14 mouse cellular contexts compared by ENCODE assay signal in genomic region chr17:86261067-86261466, GRCm38 (mm10).
A peak's percentile ranks its signal among the peaks of the same experiment; 100 is the strongest.
DNase-seq lines count a peak whose midpoint lies in the region; ATAC-seq and TF ChIP-seq lines count a peak whose summit lies in the region.
"Had no signal": no experiment of that assay in that cellular context is flagged by ENCODE, and none has a peak within 500 bp of the region (broad histone marks: within the 10 kb centered on the region; RNA-seq: fewer than 3 reads in every experiment).

No protein-coding gene starts in this region.

- no peaks in the 10 kb centered on the region for H3K36me3 ChIP-seq in forebrain, embryonic 14.5 days (ENCODE audit: control insufficient read depth, insufficient read depth, low read length)
- no peaks in the 10 kb centered on the region for H3K36me3 ChIP-seq in forebrain, embryonic 12.5 days (replicated peaks)
- H3K36me3 ChIP-seq in lung, postnatal 0 days (ENCODE audit: insufficient read depth, low read length), result no peaks in the 10 kb centered on the region
- H3K36me3 ChIP-seq: limb, embryonic 13.5 days; liver, embryonic 15.5 days; stomach, embryonic 15.5 days had no signal

- peak; percentile 42 for ATAC-seq in forebrain, embryonic 14.5 days
- no peak for ATAC-seq in forebrain, embryonic 12.5 days (ENCODE audit: low FRiP score)
- ATAC-seq in lung, postnatal 0 days, result no peak

- no peak overlapping the region for H3K4me2 ChIP-seq in forebrain, embryonic 14.5 days (ENCODE audit: low read length)
- H3K4me2 ChIP-seq in forebrain, embryonic 12.5 days, result no peak overlapping the region; the same call in 1 of the 2 replicates
- no peak overlapping the region for H3K4me2 ChIP-seq in lung, postnatal 0 days (replicated peaks; ENCODE audit: low read depth, low read length)
- H3K4me2 ChIP-seq: limb, embryonic 13.5 days; liver, embryonic 15.5 days; stomach, embryonic 15.5 days had no signal

- no peak overlapping the region for H3K9ac ChIP-seq in forebrain, embryonic 14.5 days (ENCODE audit: low read length)
- H3K9ac ChIP-seq in forebrain, embryonic 12.5 days, result no peak overlapping the region
- no peak overlapping the region for H3K9ac ChIP-seq in lung, postnatal 0 days (replicated peaks; ENCODE audit: low read depth)
- H3K9ac ChIP-seq: limb, embryonic 13.5 days; liver, embryonic 15.5 days; stomach, embryonic 15.5 days had no signal

- H3K4me3 ChIP-seq in forebrain, embryonic 14.5 days (ENCODE audit: low read depth, low read length), result no peak overlapping the region
- H3K4me3 ChIP-seq in forebrain, embryonic 12.5 days (replicated peaks), result no peak overlapping the region
- no peak overlapping the region for H3K4me3 ChIP-seq in lung, postnatal 0 days (ENCODE audit: low read depth, low read length)
- H3K4me3 ChIP-seq: limb, embryonic 13.5 days; liver, embryonic 15.5 days; stomach, embryonic 15.5 days had no signal

- H3K27me3 ChIP-seq in forebrain, embryonic 14.5 days (replicated peaks; ENCODE audit: control insufficient read depth, insufficient read depth, low read length), result no peaks in the 10 kb centered on the region
- no peaks in the 10 kb centered on the region for H3K27me3 ChIP-seq in forebrain, embryonic 12.5 days
- no peaks in the 10 kb centered on the region for H3K27me3 ChIP-seq in lung, postnatal 0 days (replicated peaks; ENCODE audit: insufficient read depth, low read length)
- H3K27me3 ChIP-seq: limb, embryonic 13.5 days; liver, embryonic 15.5 days; stomach, embryonic 15.5 days had no signal

- WGBS in forebrain, embryonic 14.5 days, result 12% methylated on average over 8 of the region's 8 CpGs
- WGBS in forebrain, embryonic 12.5 days, result 44% methylated on average over 8 of the region's 8 CpGs
- 33% methylated on average over 8 of the region's 8 CpGs for WGBS in lung, postnatal 0 days

- peak overlapping the region; percentile 28; the same call in 1 of the 2 replicates for H3K27ac ChIP-seq in forebrain, embryonic 14.5 days (ENCODE audit: low read depth, low read length)
- no peak overlapping the region for H3K27ac ChIP-seq in forebrain, embryonic 12.5 days
- no peak overlapping the region for H3K27ac ChIP-seq in lung, postnatal 0 days (ENCODE audit: low read length)
- H3K27ac ChIP-seq: limb, embryonic 13.5 days; liver, embryonic 15.5 days; stomach, embryonic 15.5 days had no signal

- intact Hi-C loops in heart, postnatal 10 days (cut with DNase I), result no loop called here
- intact Hi-C loops in heart, postnatal 36 days (cut with DNase I), result no loop called here

- no peaks in the 10 kb centered on the region for H3K9me3 ChIP-seq in forebrain, embryonic 14.5 days (replicated peaks; ENCODE audit: control insufficient read depth, low read length)
- no peaks in the 10 kb centered on the region for H3K9me3 ChIP-seq in forebrain, embryonic 12.5 days
- H3K9me3 ChIP-seq in lung, postnatal 0 days (ENCODE audit: low read length), result no peaks in the 10 kb centered on the region
- H3K9me3 ChIP-seq: limb, embryonic 13.5 days; liver, embryonic 15.5 days; stomach, embryonic 15.5 days had no signal

- DNase-seq in forebrain, embryonic 14.5 days (ENCODE audit: low spot score), result peak; percentile 74
- DNase-seq in heart, postnatal 10 days, result peak; percentile 58 to 67
- no peak for DNase-seq in heart, postnatal 36 days
- peak; percentile 59 for DNase-seq in lung, postnatal 0 days (ENCODE audit: low spot score)
- DNase-seq in lung, adult 18-20 months, result no peak
- DNase-seq in Muller cell, postnatal 12 days (ENCODE audit: inconsistent ontology term), result peak; percentile 58
- no peak for DNase-seq in adrenal gland, postnatal 14 days
- DNase-seq: adrenal gland, adult 8-10 months; cerebellum, adult 9-10 months; right cerebral cortex, adult 18-20 months had no signal

- peaks cover 6% of the 10 kb centered on the region for H3K4me1 ChIP-seq in forebrain, embryonic 14.5 days (ENCODE audit: control insufficient read depth, insufficient read depth, low read length)
- peaks cover 8% of the 10 kb centered on the region; the same call in 1 of the 2 replicates for H3K4me1 ChIP-seq in forebrain, embryonic 12.5 days
- no peaks in the 10 kb centered on the region for H3K4me1 ChIP-seq in lung, postnatal 0 days (ENCODE audit: insufficient read depth, low read depth, low read length)
- H3K4me1 ChIP-seq: liver, embryonic 15.5 days had no signal

- TF ChIP-seq EP300 in lung, postnatal 0 days (IDR thresholded peaks at IDR 0.05), result no peak

- TF ChIP-seq CTCF in lung, postnatal 0 days (IDR thresholded peaks at IDR 0.05), result no peak

Comparison
In these comparisons a context has a peak if more than half of its experiments do, and no peak if none do; other contexts are left out.
1. DNase-seq: peak in forebrain, embryonic 14.5 days (single experiment), heart, postnatal 10 days (2 of 2), lung, postnatal 0 days (single experiment) and Muller cell, postnatal 12 days (single experiment); none in heart, postnatal 36 days (0 of 2), lung, adult 18-20 months (0 of 2) and adrenal gland, postnatal 14 days (single experiment).